Mouse (Mus musculus) ES-Bruce4 (cell line): ENCODE measurements at regions not wholly inside any gene's neighbourhood (a gene's known extent, or its start where the extent isn't known, plus 50 kb on each side); places are given as distances from the start of the nearest gene placed in this dataset.

ENCODE experiments used
- CTCF ChIP-seq: IDR thresholded peaks from one replicate; pipeline ENCODE4 v1.8.1; 2011; ENCODE audit warnings: low read depth, low read length
- EP300 ChIP-seq: IDR thresholded peaks from 2 replicates; pipeline ENCODE4 v1.6.1; 2011; ENCODE audit warnings: low read depth, low read length; ENCODE audit not compliant: insufficient read depth
- POLR2A ChIP-seq: IDR thresholded peaks from one replicate; pipeline ENCODE4 v1.8.1; 2011; ENCODE audit warnings: low read length; ENCODE audit not compliant: insufficient read depth

DNA sequence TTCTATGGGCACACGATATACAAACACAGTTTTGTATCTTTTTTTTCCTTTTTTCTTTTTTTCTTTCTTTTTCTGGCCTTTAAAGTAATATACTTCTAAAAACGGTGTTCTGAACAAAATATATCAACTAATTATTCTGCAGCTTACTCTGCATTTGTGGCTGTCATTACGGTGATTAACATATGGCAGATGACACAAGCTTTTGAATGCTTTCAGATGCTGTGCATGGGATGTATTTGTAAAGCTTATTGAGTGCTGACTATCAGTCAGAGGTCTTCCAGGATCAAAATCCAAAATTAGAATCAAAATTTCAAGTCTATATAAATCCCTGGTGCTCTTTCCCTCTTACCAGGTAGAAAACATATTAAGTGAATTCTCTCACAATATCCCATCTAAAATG, 853.6 kb downstream of the Stpg2 start:
- TF ChIP-seq POLR2A (no peak), CTCF (no peak), EP300 (no peak)
